Mouse (Mus musculus) embryonic facial prominence, embryonic 13.5 days (tissue): ENCODE data around the gene Lgals1. TPM values are rescaled to one million over a fixed set of nuclear protein-coding genes. Genes with fewer than 3 reads are reported as not detected.

Experiments used
- ATAC-seq: fragments of 200-750 bp; cut with Nextera tagmentation; 2 replicates; pipeline ENCODE4 v1.8.0; 2017; ENCODE audit warnings: low read depth; ENCODE audit not compliant: insufficient number of reproducible peaks, insufficient read depth, low FRiP score, low TSS enrichment
- H3K27ac ChIP-seq: fragments of 300-500 bp; sonication (generic); 2 replicates; pipeline ENCODE4 v1.5.1; 2015; ENCODE audit warnings: moderate library complexity, mild to moderate bottlenecking, inconsistent platforms
- H3K27me3 ChIP-seq: fragments of 300-500 bp; sonication (generic); 2 replicates; pipeline ENCODE4 v1.6.1; 2015; ENCODE audit warnings: mild to moderate bottlenecking, inconsistent platforms
- H3K36me3 ChIP-seq: fragments of 300-500 bp; sonication (generic); 2 replicates; pipeline ENCODE4 v1.6.1; 2015; ENCODE audit warnings: mild to moderate bottlenecking, inconsistent platforms
- H3K4me1 ChIP-seq: fragments of 300-500 bp; sonication (generic); 2 replicates; pipeline ENCODE4 v1.6.1; 2015; ENCODE audit warnings: inconsistent platforms
- H3K4me2 ChIP-seq: fragments of 300-500 bp; sonication (generic); 2 replicates; pipeline ENCODE4 v1.6.1; 2015; ENCODE audit warnings: moderate library complexity, mild to moderate bottlenecking, inconsistent platforms
- H3K4me3 ChIP-seq: fragments of 300-500 bp; sonication (generic); 2 replicates; pipeline ENCODE4 v1.5.1; 2015; ENCODE audit warnings: mild to moderate bottlenecking, inconsistent platforms
- H3K9ac ChIP-seq: fragments of 300-500 bp; sonication (generic); 2 replicates; pipeline ENCODE4 v1.6.1; 2015; ENCODE audit warnings: mild to moderate bottlenecking, inconsistent platforms
- H3K9me3 ChIP-seq: fragments of 300-500 bp; sonication (generic); 2 replicates; pipeline ENCODE4 v1.6.1; 2016; ENCODE audit warnings: inconsistent platforms
- WGBS: fragments of 180-500 bp; shearing (Covaris S2); methylation state at CpG from one replicate; pipeline ENCODE4 v1.1.7; 2015; ENCODE audit warnings: mixed read lengths; 5-methylcytosine and 5-hydroxymethylcytosine counted together
- polyA plus RNA-seq: library from polyadenylated mRNA; unstranded; fragments of >200 nt; fragmentation: Nextera tagmentation; extraction: Ambion mirVana; gene quantifications from 2 replicates; pipeline ENCODE4 v1.2.1, GENCODE M21; 2015

The Lgals1 gene
- polyA plus RNA-seq, 1 experiment from 2014 or later: 2,193 TPM

GRCm38 (mm10) chr15:78913632-78914090, 12.9 kb upstream of the Lgals1 start, which contains the start of gene Pdxp:
Gene Pdxp (plus strand): TSS chr15:78913919.
- Histone ChIP-seq H3K27me3 (no peaks in the 10 kb centered on the region), H3K27ac (peak within 1 kb of the TSS; percentile 94), H3K9ac (peak within 1 kb of the TSS; percentile 85), H3K4me2 (peak within 1 kb of the TSS; percentile 92), H3K9me3 (no peaks in the 10 kb centered on the region), H3K36me3 (peaks cover 40% of the 10 kb centered on the region), H3K4me3 (peak within 1 kb of the TSS; percentile 76), H3K4me1 (peaks cover 44% of the 10 kb centered on the region)
- peak; percentile 91 for ATAC-seq
- WGBS: under 1% methylated on average over 50 of the region's 51 CpGs

DNA sequence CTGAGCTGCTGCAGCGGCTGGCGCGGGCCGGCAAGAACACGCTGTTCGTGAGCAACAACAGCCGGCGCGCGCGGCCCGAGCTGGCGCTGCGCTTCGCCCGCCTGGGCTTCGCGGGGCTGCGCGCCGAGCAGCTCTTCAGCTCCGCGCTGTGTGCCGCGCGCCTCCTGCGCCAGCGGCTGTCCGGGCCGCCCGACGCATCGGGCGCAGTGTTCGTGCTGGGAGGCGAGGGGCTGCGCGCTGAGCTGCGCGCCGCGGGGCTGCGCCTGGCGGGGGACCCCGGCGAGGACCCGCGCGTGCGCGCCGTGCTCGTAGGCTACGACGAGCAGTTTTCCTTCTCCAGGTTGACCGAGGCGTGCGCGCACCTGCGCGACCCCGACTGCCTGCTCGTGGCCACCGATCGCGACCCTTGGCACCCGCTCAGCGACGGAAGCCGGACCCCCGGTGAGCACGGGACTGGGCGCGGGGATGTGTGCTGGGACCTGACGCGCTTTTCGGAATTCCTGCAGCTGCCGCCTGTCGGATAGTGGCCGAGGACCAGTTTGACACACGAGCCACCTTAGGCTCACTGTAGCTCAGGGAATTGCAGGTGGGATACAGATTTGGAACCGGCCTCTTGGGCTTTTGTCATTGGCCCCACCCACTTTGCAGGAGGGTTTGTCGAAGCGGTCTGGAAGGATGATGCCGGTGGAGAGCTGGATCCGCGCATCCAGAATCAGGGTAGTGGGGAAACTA, 12.3 kb upstream of the Lgals1 start:
- ATAC-seq: peak; percentile 29
- H3K27ac ChIP-seq: peak overlapping the region; percentile 94
- H3K36me3 ChIP-seq: peaks cover 39% of the 10 kb centered on the region
- no peaks in the 10 kb centered on the region for H3K27me3 ChIP-seq
- peak overlapping the region; percentile 76 for H3K4me3 ChIP-seq
- WGBS: under 1% methylated on average over 86 of the region's 87 CpGs
- H3K4me1 ChIP-seq: peaks cover 44% of the 10 kb centered on the region
- peak overlapping the region; percentile 85 for H3K9ac ChIP-seq
- H3K4me2 ChIP-seq: peak overlapping the region; percentile 92
- H3K9me3 ChIP-seq: no peaks in the 10 kb centered on the region

DNA sequence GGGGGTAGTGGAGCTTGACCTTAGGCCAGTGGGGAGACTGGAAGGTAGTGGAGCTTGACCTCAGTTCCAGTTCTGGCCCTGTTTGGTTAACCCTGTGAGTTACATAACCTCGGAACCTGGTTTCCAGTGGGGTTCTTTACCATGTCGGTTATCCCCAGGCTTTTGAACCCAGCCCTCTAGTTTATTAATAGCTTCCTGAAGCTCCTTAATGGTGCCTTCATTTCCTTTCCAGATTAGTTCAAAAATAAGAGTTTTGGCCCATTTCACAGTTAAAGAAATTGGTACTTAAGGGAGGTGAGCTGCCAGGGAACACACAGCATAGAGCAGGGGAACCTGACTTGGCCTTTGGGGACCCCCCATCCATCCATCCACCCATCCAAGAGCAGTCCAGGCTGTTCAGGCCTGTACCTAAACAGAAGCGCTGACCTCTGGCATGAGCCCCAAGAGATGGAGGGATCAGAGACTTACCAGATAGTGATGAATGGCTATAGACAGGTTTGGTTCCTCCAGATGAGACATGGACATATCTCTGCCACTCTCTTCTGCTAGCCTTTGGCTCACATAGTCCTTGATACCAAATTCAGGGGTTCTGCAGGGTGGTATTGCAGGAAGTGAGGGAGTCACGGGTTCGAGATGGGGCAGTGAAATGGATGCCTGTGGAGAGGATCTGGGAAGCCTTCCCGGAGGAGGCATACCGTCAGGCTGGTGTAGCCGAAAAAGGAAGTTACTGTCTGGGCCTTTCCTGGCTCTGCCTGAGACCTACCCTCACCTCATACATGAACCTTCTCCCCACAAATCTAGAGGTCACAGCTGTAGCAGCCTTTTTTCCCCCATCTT, 11.5 kb upstream of the Lgals1 start:
- Histone ChIP-seq H3K4me2 (peak overlapping the region; percentile 92), H3K4me1 (peaks cover 44% of the 10 kb centered on the region), H3K27me3 (no peaks in the 10 kb centered on the region), H3K36me3 (peaks cover 37% of the 10 kb centered on the region), H3K27ac (0 out of 2 replicates have a peak overlapping the region, but pooled peaks have one; percentile 94), H3K9ac (peak overlapping the region; percentile 85), H3K4me3 (peak overlapping the region; percentile 76), H3K9me3 (no peaks in the 10 kb centered on the region)
- ATAC-seq: no peak
- WGBS: 48% methylated on average over 8 of the region's 8 CpGs

- Histone ChIP-seq H3K9me3 (no peaks in the 10 kb centered on the region), H3K36me3 (peaks cover 31% of the 10 kb centered on the region), H3K9ac (peak overlapping the region; percentile 85), H3K27ac (peak overlapping the region; percentile 66), H3K4me3 (peak overlapping the region; percentile 76), H3K4me1 (peaks cover 44% of the 10 kb centered on the region), H3K4me2 (peak overlapping the region; percentile 92), H3K27me3 (no peaks in the 10 kb centered on the region)
- WGBS: 9% methylated on average over 8 of the region's 8 CpGs
- ATAC-seq: peak; percentile 8; the same call in 1 of the 2 replicates
These were observed 10.9 kb upstream of the Lgals1 start for GRCm38 (mm10) chr15:78915660-78916017.

- no peak for ATAC-seq
- peaks cover 44% of the 10 kb centered on the region for H3K4me1 ChIP-seq
- H3K27me3 ChIP-seq: no peaks in the 10 kb centered on the region
- H3K4me3 ChIP-seq: peak overlapping the region; percentile 76
- peak overlapping the region; percentile 66 for H3K27ac ChIP-seq
- no peaks in the 10 kb centered on the region for H3K9me3 ChIP-seq
- peaks cover 25% of the 10 kb centered on the region for H3K36me3 ChIP-seq
- 43% methylated on average over 12 of the region's 12 CpGs for WGBS
- H3K4me2 ChIP-seq: peak overlapping the region; percentile 92
- H3K9ac ChIP-seq: peak overlapping the region; percentile 85
These were observed 10.3 kb upstream of the Lgals1 start for GRCm38 (mm10) chr15:78916052-78916826.

- Histone ChIP-seq H3K27me3 (no peaks in the 10 kb centered on the region), H3K4me2 (no peak overlapping the region), H3K9me3 (no peaks in the 10 kb centered on the region), H3K36me3 (peaks cover 20% of the 10 kb centered on the region), H3K27ac (no peak overlapping the region), H3K9ac (peak overlapping the region; percentile 27; the same call in 1 of the 2 replicates), H3K4me1 (peaks cover 44% of the 10 kb centered on the region), H3K4me3 (no peak overlapping the region)
- no peak for ATAC-seq
- 92% methylated on average over 23 of the region's 23 CpGs for WGBS
These were observed 8.4 kb upstream of the Lgals1 start for GRCm38 (mm10) chr15:78918126-78918525.

DNA sequence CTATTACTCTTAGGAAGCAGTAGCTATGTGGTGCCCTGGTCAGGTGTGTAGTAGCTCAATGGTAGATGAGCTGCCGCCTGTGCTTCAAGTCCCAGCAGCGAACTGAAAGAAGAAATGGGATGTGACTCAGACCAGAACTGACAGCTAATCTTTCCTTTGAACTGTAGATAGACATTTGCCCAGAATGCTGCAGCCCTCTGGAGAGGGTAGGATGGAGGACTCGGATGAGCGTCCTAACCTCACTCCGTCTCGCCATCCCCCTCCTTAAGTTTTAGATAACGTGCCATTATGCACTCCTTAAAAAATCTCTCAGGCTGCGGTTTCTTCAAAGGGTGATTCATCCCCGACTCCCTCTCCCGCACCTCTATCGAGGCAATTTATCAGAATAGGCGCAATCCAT, 6.6 kb upstream of the Lgals1 start:
- Histone ChIP-seq H3K4me1 (peaks cover 48% of the 10 kb centered on the region), H3K4me2 (no peak overlapping the region), H3K36me3 (peaks cover 20% of the 10 kb centered on the region), H3K27ac (no peak overlapping the region), H3K4me3 (no peak overlapping the region), H3K9ac (no peak overlapping the region), H3K27me3 (no peaks in the 10 kb centered on the region), H3K9me3 (no peaks in the 10 kb centered on the region)
- no peak for ATAC-seq
- 80% methylated on average over 12 of the region's 12 CpGs for whole genome bisulfite sequencing

GRCm38 (mm10) chr15:78922700-78923099, 3.8 kb upstream of the Lgals1 start:
- no peak overlapping the region for H3K4me3 ChIP-seq
- peaks cover 18% of the 10 kb centered on the region for H3K36me3 ChIP-seq
- H3K9me3 ChIP-seq: no peaks in the 10 kb centered on the region
- no peak overlapping the region for H3K9ac ChIP-seq
- H3K27ac ChIP-seq: 0 out of 2 replicates have a peak overlapping the region, but pooled peaks have one; percentile 77
- peaks cover 45% of the 10 kb centered on the region for H3K4me1 ChIP-seq
- ATAC-seq: no peak
- no peak overlapping the region for H3K4me2 ChIP-seq
- 83% methylated on average over 7 of the region's 7 CpGs for WGBS
- no peaks in the 10 kb centered on the region for H3K27me3 ChIP-seq

GRCm38 (mm10) chr15:78923585-78923984, 2.9 kb upstream of the Lgals1 start:
- no peak overlapping the region for H3K4me3 ChIP-seq
- peak overlapping the region; percentile 77 for H3K27ac ChIP-seq
- no peaks in the 10 kb centered on the region for H3K27me3 ChIP-seq
- H3K9me3 ChIP-seq: no peaks in the 10 kb centered on the region
- H3K4me2 ChIP-seq: peak overlapping the region; percentile 5; the same call in 1 of the 2 replicates
- ATAC-seq: no peak
- 34% methylated on average over 6 of the region's 6 CpGs for WGBS
- H3K9ac ChIP-seq: peak overlapping the region; percentile 49; the same call in 1 of the 2 replicates
- peaks cover 47% of the 10 kb centered on the region for H3K4me1 ChIP-seq
- H3K36me3 ChIP-seq: peaks cover 11% of the 10 kb centered on the region

DNA sequence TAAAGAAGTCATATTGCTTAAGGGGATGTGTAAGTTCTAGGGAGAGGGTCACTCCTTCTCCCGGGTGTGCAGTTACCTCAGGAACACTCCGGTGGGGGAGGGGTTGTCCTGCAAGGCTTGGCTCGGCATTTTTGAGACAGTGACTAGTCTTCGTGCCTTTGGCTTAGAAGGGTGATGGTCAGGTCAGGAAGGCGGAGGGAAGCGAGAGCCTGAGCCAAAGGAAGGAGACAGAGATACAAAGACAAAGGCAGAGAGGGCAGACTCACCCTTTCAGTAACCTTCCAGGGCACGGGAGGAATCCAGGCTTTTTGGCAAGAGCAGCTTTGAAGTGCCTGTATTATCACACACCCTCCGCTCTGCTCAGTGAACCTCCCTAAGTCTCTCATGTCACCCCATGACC, 1.4 kb upstream of the Lgals1 start:
- WGBS: 37% methylated on average over 8 of the region's 8 CpGs
- no peaks in the 10 kb centered on the region for H3K9me3 ChIP-seq
- peaks cover 59% of the 10 kb centered on the region for H3K4me1 ChIP-seq
- ATAC-seq: no peak
- peak overlapping the region; percentile 71; the same call in 1 of the 2 replicates for H3K9ac ChIP-seq
- H3K27me3 ChIP-seq: no peaks in the 10 kb centered on the region
- H3K4me3 ChIP-seq: no peak overlapping the region
- peak overlapping the region; percentile 99 for H3K27ac ChIP-seq
- H3K4me2 ChIP-seq: peak overlapping the region; percentile 89
- peaks cover 10% of the 10 kb centered on the region for H3K36me3 ChIP-seq
